In genomic region chr11:121847790-121848299, GRCm38 (mm10) we compare ENCODE assay signal across 8 mouse cellular contexts. TPM values are rescaled to one million over a fixed set of nuclear protein-coding genes. Genes with fewer than 3 reads are reported as not detected.
DNase-seq lines count a peak whose midpoint lies in the region; ATAC-seq and TF ChIP-seq lines count a peak whose summit lies in the region.

No protein-coding gene starts in this region.

- intact Hi-C loops in heart, adult 2 months (cut with DNase I) = no loop called here

- no peak for TF ChIP-seq POLR2A in heart, adult 2 months (IDR thresholded peaks at IDR 0.05; ENCODE audit: insufficient read depth, low read depth, low read length)
- TF ChIP-seq POLR2A in kidney, adult 2 months (IDR thresholded peaks at IDR 0.05; ENCODE audit: low read depth, low read length) = no peak

- TF ChIP-seq EP300 in heart, adult 2 months (IDR thresholded peaks at IDR 0.05; ENCODE audit: insufficient read depth, low read depth, low read length) = no peak

- peak overlapping the region; percentile 80 for H3K27ac ChIP-seq in embryonic facial prominence, embryonic 13.5 days
- H3K27ac ChIP-seq in heart, adult 2 months = no peak overlapping the region
- no peak overlapping the region for H3K27ac ChIP-seq in kidney, adult 2 months (ENCODE audit: insufficient read depth, low read depth, low read length)
- peak overlapping the region; percentile 71; the same call in 1 of the 2 replicates for H3K27ac ChIP-seq in limb, embryonic 11.5 days (replicated peaks; ENCODE audit: low read depth, low read length)
- peak overlapping the region; percentile 85 for H3K27ac ChIP-seq in midbrain, embryonic 14.5 days (replicated peaks; ENCODE audit: low read depth, low read length)

- H3K4me3 ChIP-seq in embryonic facial prominence, embryonic 13.5 days = peak overlapping the region; percentile 52
- no peak overlapping the region for H3K4me3 ChIP-seq in heart, adult 2 months
- peak overlapping the region; percentile 55 for H3K4me3 ChIP-seq in kidney, adult 2 months (ENCODE audit: insufficient read depth, low read depth, low read length)
- peak overlapping the region; percentile 33 for H3K4me3 ChIP-seq in limb, embryonic 11.5 days (ENCODE audit: low read depth, low read length)
- H3K4me3 ChIP-seq in midbrain, embryonic 14.5 days (replicated peaks; ENCODE audit: low read depth, low read length) = peak overlapping the region; percentile 48

- peak overlapping the region; percentile 67 for H3K9ac ChIP-seq in embryonic facial prominence, embryonic 13.5 days
- H3K9ac ChIP-seq in heart, adult 2 months (ENCODE audit: low read depth, low read length) = no peak overlapping the region; the same call in 1 of the 2 replicates
- peak overlapping the region; percentile 50 for H3K9ac ChIP-seq in limb, embryonic 11.5 days (ENCODE audit: low read length)
- H3K9ac ChIP-seq in midbrain, embryonic 14.5 days (replicated peaks; ENCODE audit: low read length) = peak overlapping the region; percentile 65

- peak overlapping the region; percentile 65 for H3K4me2 ChIP-seq in embryonic facial prominence, embryonic 13.5 days
- peak overlapping the region; percentile 55 for H3K4me2 ChIP-seq in limb, embryonic 11.5 days (ENCODE audit: low read depth, severe bottlenecking)
- H3K4me2 ChIP-seq in midbrain, embryonic 14.5 days (ENCODE audit: low read length) = peak overlapping the region; percentile 70

- no peak for TF ChIP-seq CTCF in heart, adult 2 months (IDR thresholded peaks at IDR 0.05)
- no peak for TF ChIP-seq CTCF in kidney, adult 2 months (conservative IDR thresholded peaks at IDR 0.05; ENCODE audit: insufficient read depth, insufficient read length, low read depth, low read length)

- H3K27me3 ChIP-seq in embryonic facial prominence, embryonic 13.5 days = no peaks in the 10 kb centered on the region
- H3K27me3 ChIP-seq in heart, adult 2 months (ENCODE audit: control insufficient read depth, insufficient read depth, low read length) = no peaks in the 10 kb centered on the region
- H3K27me3 ChIP-seq in kidney, adult 2 months (replicated peaks; ENCODE audit: control insufficient read depth, insufficient read depth, low read length) = no peaks in the 10 kb centered on the region; the same call in 1 of the 2 replicates
- no peaks in the 10 kb centered on the region for H3K27me3 ChIP-seq in limb, embryonic 11.5 days (ENCODE audit: control insufficient read depth, insufficient read depth, low read length)
- no peaks in the 10 kb centered on the region for H3K27me3 ChIP-seq in midbrain, embryonic 14.5 days (ENCODE audit: control insufficient read depth, insufficient read depth, low read length)

- H3K79me2 ChIP-seq in heart, adult 2 months (replicated peaks; ENCODE audit: control insufficient read depth, insufficient read depth, low read length) = no peaks in the 10 kb centered on the region

- ATAC-seq in embryonic facial prominence, embryonic 13.5 days (ENCODE audit: insufficient number of reproducible peaks, insufficient read depth, low FRiP score, low TSS enrichment, low read depth) = peak; percentile 97
- peak; percentile 99 for ATAC-seq in limb, embryonic 11.5 days (ENCODE audit: insufficient number of reproducible peaks, low FRiP score, low TSS enrichment, low read depth)
- peak; percentile 100 for ATAC-seq in midbrain, embryonic 14.5 days (ENCODE audit: low FRiP score, low TSS enrichment)

- H3K9me3 ChIP-seq in embryonic facial prominence, embryonic 13.5 days = 0 out of 2 replicates have a peak, but pooled peaks cover 5% of the 10 kb centered on the region
- H3K9me3 ChIP-seq in limb, embryonic 11.5 days (ENCODE audit: control insufficient read depth, low read length) = no peaks in the 10 kb centered on the region
- H3K9me3 ChIP-seq in midbrain, embryonic 14.5 days (ENCODE audit: control insufficient read depth, low read length) = peaks cover 4% of the 10 kb centered on the region; the same call in 1 of the 2 replicates

- WGBS in embryonic facial prominence, embryonic 13.5 days = 1% methylated on average over 11 of the region's 11 CpGs
- WGBS in heart, adult 2 months = 3% methylated on average over 11 of the region's 11 CpGs
- WGBS in kidney, adult 2 months = 3% methylated on average over 11 of the region's 11 CpGs
- WGBS in limb, embryonic 11.5 days = under 1% methylated on average over 11 of the region's 11 CpGs
- under 1% methylated on average over 11 of the region's 11 CpGs for whole genome bisulfite sequencing in midbrain, embryonic 14.5 days

- no peaks in the 10 kb centered on the region for H3K4me1 ChIP-seq in embryonic facial prominence, embryonic 13.5 days
- no peaks in the 10 kb centered on the region for H3K4me1 ChIP-seq in heart, adult 2 months (ENCODE audit: control insufficient read depth, insufficient read depth, low read length)
- H3K4me1 ChIP-seq in kidney, adult 2 months (ENCODE audit: control insufficient read depth, insufficient read depth, low read length) = no peaks in the 10 kb centered on the region; the same call in 1 of the 2 replicates
- H3K4me1 ChIP-seq in limb, embryonic 11.5 days (ENCODE audit: control insufficient read depth, insufficient read depth, low read length) = no peaks in the 10 kb centered on the region
- no peaks in the 10 kb centered on the region for H3K4me1 ChIP-seq in midbrain, embryonic 14.5 days (ENCODE audit: control insufficient read depth, insufficient read depth, low read length)

- no peaks in the 10 kb centered on the region for H3K36me3 ChIP-seq in embryonic facial prominence, embryonic 13.5 days
- no peaks in the 10 kb centered on the region for H3K36me3 ChIP-seq in heart, adult 2 months (ENCODE audit: control insufficient read depth, insufficient read depth, low read length)
- no peaks in the 10 kb centered on the region for H3K36me3 ChIP-seq in kidney, adult 2 months (ENCODE audit: control insufficient read depth, insufficient read depth, low read length)
- H3K36me3 ChIP-seq in limb, embryonic 11.5 days (ENCODE audit: control insufficient read depth, insufficient read depth, low read length) = no peaks in the 10 kb centered on the region
- no peaks in the 10 kb centered on the region for H3K36me3 ChIP-seq in midbrain, embryonic 14.5 days (ENCODE audit: control insufficient read depth, insufficient read depth, low read length)

- peak; percentile 79 for DNase-seq in 3134 (ENCODE audit: extremely low read depth, insufficient read length, low spot score)
- peak; percentile 67 for DNase-seq in adrenal gland, postnatal 25 days
- DNase-seq in heart, adult 2 months = peak; percentile 23 to 61
- peak; percentile 67 for DNase-seq in kidney, adult 2 months
- peak; percentile 87 for DNase-seq in limb, embryonic 11.5 days (ENCODE audit: low spot score)
- peak; percentile 94 for DNase-seq in midbrain, embryonic 14.5 days
- peak; percentile 30 to 43 for DNase-seq in spleen, adult 18-20 months

RNA-seq across cellular contexts. Expression of gene Ptchd3, which starts 17.8 kb away (rescaled TPM):
- total RNA-seq in adrenal gland, postnatal 25 days (2021) = not detected in 2 replicates
- not detected in 2 replicates for polyA plus RNA-seq in embryonic facial prominence, embryonic 13.5 days (2015; fragmentation: Nextera tagmentation; extraction: Ambion mirVana)
- total RNA-seq in heart, adult 2 months (2021) = under 1 TPM; 0.18 to 0.21 TPM
- 0.12 and 0.31 TPM in 2 replicates for polyA plus RNA-seq in heart, adult 2 months (2012; rRNA removed)
- polyA plus RNA-seq in kidney, adult 2 months (2012; rRNA removed) = not detected in 2 replicates
- not detected in 2 replicates for polyA plus RNA-seq in limb, embryonic 11.5 days (2014; fragmentation: Nextera tagmentation; extraction: Ambion mirVana)
- not detected in 2 replicates for polyA plus RNA-seq in midbrain, embryonic 14.5 days (2014; fragmentation: Nextera tagmentation; extraction: Ambion mirVana)

Comparison
In these comparisons a context has a peak if more than half of its experiments do, and no peak if none do; other contexts are left out.
1. DNase-seq: peak in every context shown above with its lines; median percentile 94 in midbrain, embryonic 14.5 days; 87 in limb, embryonic 11.5 days; 79 in 3134; 67 in adrenal gland, postnatal 25 days; 67 in kidney, adult 2 months; 42 in heart, adult 2 months; 36 in spleen, adult 18-20 months.
2. H3K27ac ChIP-seq: peak in embryonic facial prominence, embryonic 13.5 days (single experiment), limb, embryonic 11.5 days (single experiment) and midbrain, embryonic 14.5 days (single experiment); none in heart, adult 2 months (single experiment) and kidney, adult 2 months (single experiment).
3. Peak in every context shown above with its lines, with median percentiles within 50 percentile points of each other: ATAC-seq and H3K4me2 ChIP-seq.